Mouse (Mus musculus): ENCODE measurements around the gene Slc25a40. TPM values are rescaled to one million over a fixed set of nuclear protein-coding genes. Genes with fewer than 3 reads are reported as not detected.

Gene Slc25a40
- 12.4 and 14.1 TPM in 2 replicates for polyA plus RNA-seq (2012; rRNA removed)

DNA sequence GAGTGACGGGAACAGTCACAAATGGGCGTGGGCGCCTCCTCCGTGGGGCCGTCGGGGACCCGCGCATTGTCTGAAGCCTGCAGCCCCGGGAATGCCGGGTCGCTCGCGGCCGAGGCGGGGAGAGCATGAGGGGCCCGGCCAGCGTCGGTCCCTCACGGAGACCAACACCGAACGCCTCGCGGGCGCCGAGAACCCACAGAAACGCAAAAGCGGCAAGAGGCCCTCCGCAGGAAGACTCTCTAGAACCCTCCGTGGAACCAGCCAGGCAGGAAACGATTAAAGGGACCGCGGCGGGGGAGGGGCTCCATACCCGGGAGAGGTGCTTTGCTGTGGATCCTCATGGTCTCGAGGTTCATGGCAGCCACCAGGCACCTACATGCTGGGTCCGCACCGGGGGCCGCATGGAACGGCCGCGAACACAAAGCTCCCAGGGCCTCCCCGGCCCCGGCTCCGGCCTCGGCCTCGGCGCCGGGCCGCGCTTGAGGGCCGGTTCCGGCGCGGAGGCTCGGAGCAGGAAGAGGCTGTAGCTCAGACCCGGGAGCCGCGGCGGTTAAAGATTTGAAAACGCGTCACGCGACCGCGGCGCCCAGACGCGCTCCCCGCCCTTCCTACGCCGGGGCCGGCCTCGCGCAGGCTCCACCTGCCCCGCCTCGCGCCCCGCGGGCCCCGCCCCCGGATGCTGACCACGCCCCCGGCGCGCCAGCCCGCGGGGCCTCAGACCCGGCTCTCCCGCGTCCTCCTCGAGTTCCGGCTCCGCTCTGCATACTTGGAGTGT, at the start of gene Slc25a40, which contains the start of gene Dbf4:
Slc25a40 (plus strand) TSS at position 694 of the 775 bp plus-strand sequence.
Dbf4 (minus strand) TSS at position 560 of the 775 bp plus-strand sequence.

Other genes with a start within 250 kb of the Slc25a40 start
- 35.8 and 37.7 TPM in 2 replicates for gene Adam22, start 54.7 kb upstream of the Slc25a40 start, polyA plus RNA-seq (2012; rRNA removed)
- gene Dbf4, start 134 bp upstream of the Slc25a40 start, polyA plus RNA-seq (2012; rRNA removed) = 11.1 and 14.0 TPM in 2 replicates
- gene Rundc3b, start 200.1 kb downstream of the Slc25a40 start, polyA plus RNA-seq (2012; rRNA removed) = 44.5 and 45.9 TPM in 2 replicates
- gene Abcb1a, start 237.2 kb downstream of the Slc25a40 start, polyA plus RNA-seq (2012; rRNA removed) = 5.5 and 5.8 TPM in 2 replicates

Measured in central nervous system, embryonic 18 days (tissue).